Mouse (Mus musculus) urinary bladder, postnatal 4 days (tissue): ENCODE results near the gene Hcls1.

ENCODE experiments used
- DNase-seq, 2 experiments: peaks; one replicate each; pipeline ENCODE4 v3.0.0; 2021 to 2022; ENCODE audit warnings: low spot score in 2 of 2

Hcls1 gene

GRCm38 (mm10) chr16:36934841-36935620, at the start of gene Hcls1:
Gene Hcls1, plus strand, starts transcription at chr16:36934983.
- peak in 1 of 2 experiments; percentile 54 for DNase-seq

- no peak for DNase-seq
These were observed 48.9 kb upstream of the Hcls1 start for GRCm38 (mm10) chr16:36885912-36886311.

- DNase-seq, result peak in 1 of 2 experiments; percentile 34
These were observed 47.2 kb upstream of the Hcls1 start for GRCm38 (mm10) chr16:36887546-36887945.

GRCm38 (mm10) chr16:36890559-36890958, 44.2 kb upstream of the Hcls1 start:
- no peak for DNase-seq

- no peak for DNase-seq
These were observed 43.4 kb upstream of the Hcls1 start for GRCm38 (mm10) chr16:36891415-36891814.

- no peak for DNase-seq
These were observed 41.5 kb upstream of the Hcls1 start for GRCm38 (mm10) chr16:36893317-36893716.

GRCm38 (mm10) chr16:36896712-36897111, 38.1 kb upstream of the Hcls1 start:
- no peak for DNase-seq

GRCm38 (mm10) chr16:36903156-36903555, 31.6 kb upstream of the Hcls1 start:
- no peak for DNase-seq

- DNase-seq, result no peak
These were observed 22.9 kb upstream of the Hcls1 start for GRCm38 (mm10) chr16:36911909-36912308.

GRCm38 (mm10) chr16:36912311-36912710, 22.5 kb upstream of the Hcls1 start:
- no peak for DNase-seq

GRCm38 (mm10) chr16:36914195-36914594, 20.6 kb upstream of the Hcls1 start:
- no peak for DNase-seq

- peak in 1 of 2 experiments; percentile 19 for DNase-seq
These were observed 16.3 kb upstream of the Hcls1 start for GRCm38 (mm10) chr16:36918505-36918904.

- DNase-seq, result no peak
These were observed 14.4 kb upstream of the Hcls1 start for GRCm38 (mm10) chr16:36920410-36920809.

GRCm38 (mm10) chr16:36921067-36921613, 13.6 kb upstream of the Hcls1 start:
- DNase-seq, result peak in 1 of 2 experiments; percentile 35

GRCm38 (mm10) chr16:36921980-36922379, 12.8 kb upstream of the Hcls1 start:
- DNase-seq, result peak in 1 of 2 experiments; percentile 47

- peak in 1 of 2 experiments; percentile 44 for DNase-seq
These were observed 10.5 kb upstream of the Hcls1 start for GRCm38 (mm10) chr16:36924312-36924711.

GRCm38 (mm10) chr16:36925351-36925750, 9.4 kb upstream of the Hcls1 start:
- no peak for DNase-seq

GRCm38 (mm10) chr16:36925797-36926196, 9.0 kb upstream of the Hcls1 start:
- DNase-seq, result no peak

- DNase-seq, result no peak
These were observed 8.0 kb upstream of the Hcls1 start for GRCm38 (mm10) chr16:36926514-36927447.

- no peak for DNase-seq
These were observed 7.2 kb upstream of the Hcls1 start for GRCm38 (mm10) chr16:36927495-36928105.

- DNase-seq, result no peak
These were observed 6.7 kb upstream of the Hcls1 start for GRCm38 (mm10) chr16:36928106-36928500.

GRCm38 (mm10) chr16:36929216-36929615, 5.6 kb upstream of the Hcls1 start:
- no peak for DNase-seq
